Mouse (Mus musculus) erythroid progenitor cell, adult 5-6 weeks (primary cell): Measurements from ENCODE around the gene Chd2. TPM values are rescaled to one million over a fixed set of nuclear protein-coding genes. Genes with fewer than 3 reads are reported as not detected.

Experiments
- ATAC-seq: replicated peaks from 2 replicates; pipeline ENCODE4 v1.8.0; 2016; ENCODE audit warnings: moderate number of reproducible peaks, mild to moderate bottlenecking, moderate TSS enrichment, inconsistent platforms; ENCODE audit not compliant: poor library complexity, low FRiP score, severe bottlenecking
- total RNA-seq, 2 experiments: library from RNA; stranded (forward) in 1 of 2; stranded (reverse) in 1 of 2; fragments of 150-400 nt in 1 of 2; fragments of 186-747, 209-891 nt in 1 of 2; gene quantifications; 2 replicates each; pipeline versions ENCODE4 v1.2.3 to v1.2.4; 2015 to 2017; ENCODE audit warnings: low replicate concordance in 2 of 2

Gene Chd2
- total RNA-seq, 2 experiments from 2014 or later, result 106 to 179 TPM

DNA sequence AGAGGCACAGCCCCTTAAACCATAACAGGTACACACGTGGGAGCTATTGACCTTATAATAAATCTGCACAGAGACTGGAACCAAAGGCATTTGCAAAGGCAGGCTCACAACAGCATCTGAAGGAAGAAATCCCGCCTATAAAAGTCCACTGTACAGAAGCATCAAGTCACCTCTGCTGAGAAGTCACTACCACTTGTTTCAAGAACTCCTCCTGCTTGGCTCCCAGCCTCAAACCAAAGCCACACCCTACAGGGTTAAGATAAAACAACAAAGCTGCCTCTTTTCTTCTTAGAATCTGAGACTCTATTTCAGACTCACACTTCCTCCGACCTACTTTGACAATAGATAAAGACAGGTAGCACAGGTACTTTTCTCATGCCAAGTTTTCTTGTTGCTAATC is 62.1 kb downstream of the Chd2 start:
- ATAC-seq, result no peak

DNA sequence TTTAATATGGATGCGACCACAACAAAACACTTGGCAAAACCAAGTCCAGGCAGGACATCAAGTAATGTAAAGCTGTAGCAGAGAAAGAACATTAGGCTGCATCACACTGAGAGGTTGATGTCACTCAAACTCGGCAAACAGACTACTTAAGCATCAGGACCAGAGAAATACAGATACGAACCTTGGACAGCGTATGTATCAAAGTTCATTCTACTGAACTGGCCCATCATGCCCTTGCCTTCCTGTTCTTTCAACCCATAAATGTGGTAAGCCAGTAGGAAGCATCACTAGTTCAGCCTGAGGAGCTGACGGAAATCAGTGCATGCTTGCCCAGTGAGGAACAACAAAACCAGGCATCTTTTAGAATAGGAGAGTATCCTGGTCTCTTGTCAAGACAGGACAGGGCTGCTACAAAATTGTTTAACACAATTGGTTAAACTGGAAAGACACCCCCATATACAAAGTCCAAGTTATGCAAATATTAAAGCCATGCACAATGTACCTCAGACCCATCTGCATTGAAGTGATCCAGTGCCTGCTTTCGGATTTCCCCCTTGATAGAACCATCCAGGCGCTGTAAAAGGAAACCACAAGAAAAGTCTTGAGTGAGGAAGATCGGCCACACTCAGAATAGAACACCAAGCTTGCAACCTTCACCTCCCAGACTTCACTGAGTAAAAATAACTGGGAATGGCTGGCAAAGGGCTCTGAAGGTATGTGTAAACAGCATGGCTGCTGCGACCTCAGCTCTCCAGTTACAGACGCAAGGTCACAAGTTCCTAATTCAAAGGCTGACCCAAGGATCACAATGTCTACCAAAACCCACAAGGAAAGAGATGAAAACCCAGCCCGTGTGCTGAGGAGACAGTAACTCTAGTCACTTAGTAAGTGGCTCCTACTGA is 63.2 kb downstream of the Chd2 start:
- no peak for ATAC-seq

DNA sequence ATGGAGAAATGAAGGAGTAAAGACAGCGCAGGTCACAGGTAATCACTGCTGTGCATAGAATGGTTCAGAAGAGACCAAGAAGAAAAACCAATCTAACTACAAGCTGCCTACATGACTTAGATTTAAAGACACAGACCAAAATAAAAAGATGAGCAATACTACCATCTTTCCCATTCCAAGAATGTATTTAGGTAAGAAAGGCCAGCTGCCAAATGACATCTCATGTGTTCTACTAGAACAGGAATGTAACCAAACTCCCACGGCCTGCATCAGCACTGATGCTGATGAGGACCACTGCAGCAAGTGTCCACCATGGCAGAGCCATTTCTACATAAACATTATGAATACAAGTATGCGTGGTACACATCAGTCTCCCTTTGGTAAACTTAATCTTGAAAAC is 73.9 kb downstream of the Chd2 start:
- ATAC-seq, result no peak

DNA sequence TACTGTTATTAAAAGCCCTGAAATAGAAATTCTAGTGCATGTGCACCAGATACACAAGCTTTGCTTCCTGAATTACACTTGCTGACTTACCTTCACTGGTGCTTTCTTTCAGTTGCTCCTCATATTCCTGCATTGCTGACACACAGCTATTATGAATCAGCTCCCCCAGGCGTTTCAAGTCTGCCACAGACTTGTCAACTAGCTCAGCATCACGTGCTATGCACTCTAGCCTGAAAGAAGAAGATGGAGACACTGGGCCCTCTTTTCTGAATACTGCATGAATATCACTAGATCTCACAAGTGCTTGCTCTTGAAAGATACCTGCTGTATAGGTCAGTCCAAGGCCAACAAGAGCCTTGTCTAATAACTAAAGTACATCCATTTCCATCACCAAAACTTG is 78.1 kb downstream of the Chd2 start:
- ATAC-seq, result no peak

DNA sequence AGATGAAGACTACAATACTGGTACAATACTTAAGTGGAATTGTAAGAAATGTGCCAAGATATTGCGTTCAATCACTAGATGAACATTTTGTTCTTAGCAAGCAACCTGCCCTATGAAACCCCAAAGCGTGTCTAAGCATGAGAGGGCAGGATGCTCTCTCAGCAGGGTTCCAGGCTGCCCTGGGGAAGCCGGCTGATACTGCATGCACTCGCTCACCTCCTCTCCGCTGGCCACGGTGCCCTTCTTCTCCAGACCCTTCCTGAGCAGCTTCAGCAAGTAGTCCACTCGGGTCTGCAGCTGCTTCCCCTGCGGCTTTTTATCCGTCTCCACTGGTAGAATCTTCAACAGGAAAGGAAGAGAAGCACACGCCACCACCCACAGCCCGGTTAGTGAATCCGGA is 87.5 kb downstream of the Chd2 start:
- no peak for ATAC-seq

DNA sequence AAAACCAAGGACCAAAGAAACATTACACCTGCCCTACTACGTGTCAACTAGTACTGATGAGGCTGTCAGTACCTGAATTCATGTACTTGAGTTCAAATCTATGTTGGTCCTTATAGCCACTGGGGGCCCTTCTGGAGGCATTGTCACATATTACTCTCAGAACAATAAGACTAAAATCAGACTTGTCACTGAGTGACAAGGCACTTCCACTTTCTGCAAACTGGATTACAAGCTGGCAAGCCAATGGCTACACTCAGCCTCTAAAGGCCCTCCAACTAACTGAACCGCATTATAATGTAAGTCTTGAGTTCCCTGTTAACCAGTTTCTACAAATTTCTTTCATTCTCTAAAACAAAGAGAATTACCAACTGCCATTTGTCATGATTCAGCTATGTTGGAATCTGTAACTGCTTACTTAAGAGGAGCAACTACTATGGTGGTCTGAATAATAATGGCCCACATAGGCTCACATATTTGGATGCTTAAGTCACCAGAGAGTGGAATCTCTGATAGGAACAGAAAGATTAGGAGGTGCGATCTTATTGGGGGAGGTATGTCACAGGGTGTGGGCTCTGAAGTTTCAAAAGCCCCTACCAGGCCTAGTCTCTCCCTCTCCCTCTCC is 89.3 kb downstream of the Chd2 start:
- ATAC-seq, result no peak

DNA sequence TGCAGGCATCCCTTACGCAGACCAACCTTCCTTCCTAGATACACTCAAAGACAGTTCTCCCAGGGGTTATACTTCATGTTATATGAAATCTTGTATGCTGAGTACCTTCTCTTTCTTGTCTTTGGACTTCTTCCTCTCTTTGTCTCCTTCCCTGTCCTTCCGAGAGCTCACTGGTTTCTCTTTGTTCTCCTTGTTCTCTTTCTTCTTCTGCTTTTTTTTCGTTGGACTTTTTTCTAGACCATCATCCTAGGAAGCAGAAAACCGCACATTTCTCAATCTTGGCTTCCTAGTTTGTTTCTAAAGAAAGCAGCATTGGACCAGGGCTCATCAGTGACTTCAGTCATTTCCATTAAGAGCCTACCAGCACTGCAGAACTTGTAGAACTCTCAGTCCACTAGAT is 90.0 kb downstream of the Chd2 start:
- no peak for ATAC-seq

DNA sequence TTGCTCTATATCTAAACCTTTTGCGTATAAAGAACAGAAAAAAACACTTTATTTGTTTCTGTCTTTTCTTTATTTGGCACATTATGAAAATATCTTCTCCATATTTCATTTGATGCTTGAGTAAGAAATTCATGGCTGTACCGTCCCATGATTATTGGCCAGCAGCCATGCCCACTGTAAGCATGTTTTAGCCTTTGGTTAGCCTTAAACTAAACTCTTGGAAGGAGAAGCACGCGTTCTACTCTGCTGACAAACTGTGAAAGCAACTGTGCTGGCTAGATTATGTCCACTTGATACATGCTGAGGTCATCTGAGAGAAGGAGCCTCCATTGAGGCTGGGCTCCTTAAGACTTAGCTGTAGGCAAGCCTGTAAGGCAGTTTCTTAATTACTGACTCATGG is 99.4 kb downstream of the Chd2 start:
- ATAC-seq, result no peak

DNA sequence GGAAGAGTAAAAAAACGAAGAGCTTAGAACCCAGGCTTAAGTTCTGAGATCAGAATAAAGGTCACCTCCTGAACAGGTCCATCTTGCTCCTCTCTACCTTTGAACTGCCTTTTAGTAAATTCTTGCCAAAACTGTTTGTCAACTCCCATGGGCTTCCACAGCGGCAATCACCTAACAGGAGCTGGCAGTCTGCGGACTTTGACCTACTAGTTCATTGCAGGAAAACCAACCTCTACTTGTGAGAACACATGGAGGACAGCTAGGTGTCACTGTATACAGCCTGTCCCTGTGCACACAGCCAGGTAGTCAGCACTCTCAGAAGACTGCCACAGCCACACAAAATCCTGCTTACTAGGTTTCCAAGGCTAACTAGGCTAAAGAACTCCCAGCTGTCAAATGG is 99.8 kb downstream of the Chd2 start:
- ATAC-seq, result no peak

DNA sequence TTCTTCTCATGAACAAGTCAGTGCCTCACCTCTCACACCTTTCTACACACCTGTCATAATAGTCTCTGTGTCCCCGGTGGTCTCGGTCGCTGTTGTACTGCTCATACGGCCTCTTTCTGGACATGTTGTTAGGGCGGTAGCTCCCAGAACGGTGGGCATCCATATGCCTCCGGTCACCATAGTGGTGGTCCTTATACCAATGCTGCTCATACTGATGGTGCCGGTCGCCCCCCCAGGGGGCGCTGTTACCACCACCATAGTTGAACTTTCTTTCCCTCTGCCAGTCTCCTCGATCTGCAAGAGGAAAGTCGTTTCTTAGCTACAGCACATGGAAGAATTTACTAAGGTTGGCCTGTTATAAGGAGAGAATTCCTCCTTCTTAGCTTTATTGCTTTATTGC is 105.9 kb downstream of the Chd2 start:
- ATAC-seq, result no peak

DNA sequence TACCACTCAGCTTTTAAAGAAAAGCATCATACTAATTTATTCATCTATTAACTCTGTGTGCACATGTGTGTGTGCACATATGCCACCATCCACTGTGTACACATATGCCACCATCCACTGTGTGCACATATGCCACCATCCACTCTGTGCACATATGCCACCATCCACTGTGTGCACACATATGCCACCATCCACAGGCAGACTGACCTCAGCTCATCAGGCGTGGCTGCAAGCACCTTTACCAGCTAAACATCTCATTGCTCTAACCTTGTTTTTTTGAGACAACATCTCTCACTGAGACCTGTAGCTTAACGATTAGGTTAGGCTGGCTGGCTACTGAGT is 107.3 kb downstream of the Chd2 start:
- ATAC-seq, result no peak

DNA sequence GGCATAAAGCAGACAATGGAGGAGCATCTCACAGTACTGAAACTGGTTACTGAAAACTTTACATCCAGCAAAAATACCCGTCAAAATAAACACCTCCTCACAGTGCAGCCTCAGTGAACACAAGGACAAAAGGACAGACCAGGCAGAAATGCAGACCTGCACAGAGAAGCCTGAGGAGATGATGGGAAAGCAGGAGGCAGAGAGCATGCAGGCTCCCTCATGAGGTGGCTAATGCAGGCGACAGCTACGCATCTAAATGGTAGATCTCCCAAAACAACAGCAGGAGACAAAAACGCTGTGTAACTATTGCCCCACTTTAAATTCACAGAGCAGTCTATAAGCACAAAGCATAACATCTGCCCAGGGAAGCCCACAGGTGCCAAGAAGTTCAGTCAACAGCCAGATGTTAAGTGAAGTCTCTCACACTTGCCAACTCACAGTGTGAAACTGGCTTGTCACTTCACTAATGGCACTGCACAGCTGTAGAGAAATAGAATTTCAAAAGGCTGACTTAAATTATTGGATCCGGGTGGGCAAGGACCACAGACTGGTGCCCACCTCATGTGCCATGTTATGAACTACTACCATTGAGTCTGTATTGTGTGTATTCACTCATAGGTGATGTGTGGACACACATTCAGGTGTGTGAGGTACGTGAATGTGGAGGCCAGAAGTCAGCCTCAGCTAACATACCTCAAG is 107.8 kb downstream of the Chd2 start:
- no peak for ATAC-seq

DNA sequence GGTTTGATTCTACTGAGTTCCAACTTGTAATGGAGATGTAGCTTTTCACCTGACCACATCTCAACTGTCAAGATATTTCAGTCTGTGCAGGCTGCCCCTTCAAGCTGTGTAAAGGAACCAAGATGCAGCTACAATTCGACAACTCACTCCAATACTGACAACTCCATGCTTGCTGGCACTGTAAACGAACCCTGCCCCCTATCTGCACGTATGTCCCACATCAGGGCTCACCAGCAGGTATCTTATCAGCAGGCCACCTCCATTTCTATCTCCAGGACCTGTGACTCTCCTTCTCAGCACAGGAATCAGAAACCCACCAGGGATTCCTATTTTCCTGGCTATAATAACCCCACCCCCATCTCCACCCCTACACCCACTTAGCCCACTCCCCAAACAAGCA is 113.1 kb downstream of the Chd2 start:
- no peak for ATAC-seq

DNA sequence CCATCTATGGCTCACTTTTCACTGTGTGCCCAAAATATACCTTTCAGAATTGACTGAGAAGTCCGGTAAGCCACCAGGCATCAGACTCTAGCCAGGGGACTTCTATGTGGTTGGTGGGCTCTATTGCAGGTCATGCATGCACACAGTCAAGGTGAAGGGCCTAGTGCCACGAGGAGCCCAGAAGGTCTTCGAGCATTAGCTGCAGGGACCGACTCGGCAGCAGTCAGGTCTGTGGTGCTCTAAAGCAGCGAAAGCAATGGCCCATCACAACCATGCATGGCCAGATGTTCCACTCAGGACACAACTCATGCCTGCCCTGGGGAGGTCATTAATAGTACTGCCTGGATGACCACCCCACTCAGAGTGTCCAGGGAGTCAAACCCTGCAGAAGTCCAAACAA is 113.8 kb downstream of the Chd2 start:
- no peak for ATAC-seq

DNA sequence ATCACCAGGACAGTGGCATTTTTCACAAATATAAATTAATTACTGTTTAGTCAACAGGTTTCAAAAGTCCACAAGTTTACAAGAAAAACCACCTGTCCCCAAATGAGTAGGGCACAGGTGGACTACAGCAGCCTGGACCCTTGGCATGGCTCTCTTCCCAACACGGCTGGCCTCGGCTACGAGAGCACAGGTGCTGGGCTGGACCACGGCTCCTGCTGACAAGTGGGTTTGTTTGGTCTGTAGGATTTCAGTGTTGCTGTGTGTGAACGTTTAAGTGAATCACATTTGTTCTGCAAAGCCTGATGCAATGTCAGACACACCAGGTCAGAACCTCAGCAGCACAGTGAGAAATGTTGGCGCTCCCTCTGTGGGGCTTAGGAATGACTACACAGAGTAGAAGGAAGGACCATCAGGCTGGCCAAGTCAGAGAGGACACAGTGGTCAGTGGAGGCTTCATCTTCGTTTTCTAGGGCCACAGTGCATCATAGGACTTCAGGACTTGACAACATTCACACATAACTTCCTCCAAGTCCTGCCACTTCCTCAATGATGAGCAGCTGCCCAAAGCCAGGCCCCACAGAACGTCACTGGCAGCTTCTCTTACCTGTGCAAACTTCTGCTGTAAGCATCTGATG is 114.8 kb downstream of the Chd2 start:
- no peak for ATAC-seq

DNA sequence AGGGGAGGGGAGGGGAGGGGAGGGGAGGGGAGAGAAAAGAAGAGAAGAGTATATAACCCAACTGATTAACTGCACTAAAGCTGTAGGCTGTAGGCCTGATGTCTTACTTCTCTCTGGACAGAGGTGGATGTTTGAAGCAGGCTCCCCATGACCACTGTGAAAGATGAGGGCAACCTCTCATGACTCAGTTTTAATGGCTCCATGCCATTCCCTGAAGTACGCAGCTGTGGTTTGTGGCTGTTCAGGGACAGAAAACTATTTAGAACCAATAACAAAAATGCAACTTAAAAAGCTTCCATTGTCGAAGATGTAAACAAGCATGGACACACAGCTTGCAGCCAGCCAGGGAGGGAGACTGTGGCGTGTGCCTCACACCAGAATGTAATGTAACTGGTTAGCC is 115.4 kb downstream of the Chd2 start:
- ATAC-seq, result no peak

DNA sequence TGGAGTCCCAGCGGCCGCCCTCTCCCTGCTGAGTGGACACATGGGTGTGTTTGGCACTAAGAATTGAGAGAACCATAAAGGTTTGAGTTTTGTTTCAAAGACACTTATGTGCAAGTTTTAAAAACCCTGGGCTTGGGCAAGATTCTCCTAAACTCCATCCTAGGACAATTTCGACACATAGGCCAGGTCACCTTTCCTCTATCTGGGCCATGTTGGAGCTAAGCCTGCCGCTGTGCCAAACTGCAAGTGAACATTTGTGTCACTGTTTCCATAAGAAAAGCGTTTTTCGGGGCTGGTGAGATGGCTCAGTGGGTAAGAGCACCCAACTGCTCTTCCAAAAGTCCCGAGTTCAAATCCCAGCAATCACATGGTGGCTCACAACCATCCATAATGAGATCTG is 116.2 kb downstream of the Chd2 start:
- ATAC-seq, result no peak

DNA sequence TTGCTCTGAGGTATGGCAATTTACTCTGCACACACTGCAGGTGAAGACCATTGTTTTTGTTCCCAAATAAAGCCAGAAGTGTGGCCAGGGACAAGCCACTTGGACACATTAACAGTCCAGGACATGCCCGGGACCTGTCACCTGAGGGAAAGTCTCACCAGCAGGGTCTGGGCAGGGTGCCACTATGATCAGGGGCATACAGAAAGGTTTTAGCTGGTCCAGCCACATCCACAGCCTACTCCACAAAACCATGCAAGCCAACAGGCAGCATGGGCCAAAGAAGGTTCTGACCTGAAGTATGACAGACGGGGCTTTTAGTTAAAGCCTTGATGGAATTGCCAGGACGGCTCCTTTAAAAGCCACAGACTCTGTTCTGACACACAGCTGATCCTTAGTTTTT is 116.9 kb downstream of the Chd2 start:
- ATAC-seq, result no peak

DNA sequence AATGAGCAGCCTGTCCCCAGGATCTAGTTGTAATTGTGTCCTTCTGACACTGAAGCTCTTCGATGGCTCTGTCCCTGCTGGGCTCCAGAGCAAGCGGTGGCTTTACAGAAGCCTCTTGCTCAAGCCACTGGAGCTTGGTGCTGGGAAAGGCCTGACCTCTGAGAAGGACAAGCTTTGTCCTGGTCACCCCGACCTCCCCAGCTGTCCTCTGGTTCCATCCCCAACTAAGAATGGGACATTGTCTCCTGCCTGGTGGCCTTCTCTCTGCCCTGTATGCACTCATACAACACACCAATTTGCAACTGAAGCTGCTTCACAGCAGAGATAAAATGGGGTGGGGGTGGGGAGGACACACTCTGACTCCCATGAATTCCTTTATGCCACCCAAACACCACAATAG is 117.4 kb downstream of the Chd2 start:
- no peak for ATAC-seq

DNA sequence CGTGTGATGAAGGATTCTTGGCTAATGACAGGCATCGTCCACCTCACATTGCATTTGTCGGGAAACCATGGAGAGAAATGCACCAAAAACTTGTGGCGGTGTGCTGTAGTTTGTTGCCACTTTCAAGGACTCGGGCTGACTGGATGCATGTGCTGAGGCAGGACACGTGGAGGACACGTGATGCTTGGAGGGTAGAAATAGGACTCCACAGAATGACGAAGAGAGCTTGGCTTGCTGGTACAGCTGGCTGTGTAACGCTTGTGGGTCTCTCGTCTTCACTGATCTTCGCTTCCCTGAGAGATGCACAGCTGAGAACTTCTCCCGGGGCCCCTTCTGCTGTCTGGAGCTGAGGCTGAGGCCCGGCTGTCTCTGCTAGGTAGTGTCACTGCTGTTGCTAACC is 118.4 kb downstream of the Chd2 start:
- no peak for ATAC-seq
